Mouse (Mus musculus) forebrain, postnatal 0 days (tissue): ENCODE results near the gene Ctnnb1. TPM values are rescaled to one million over a fixed set of nuclear protein-coding genes. Genes with fewer than 3 reads are reported as not detected.

Source experiments
- ATAC-seq: fragments of 200-750 bp; cut with Nextera tagmentation; 2 replicates; pipeline ENCODE4 v1.8.0; 2017; ENCODE audit warnings: mild to moderate bottlenecking, moderate library complexity
- DNase-seq: peaks from one replicate; pipeline ENCODE4 v3.0.0-alpha.2; 2015
- H3K27ac ChIP-seq: fragments of 300-500 bp; sonication (generic); 2 replicates; pipeline ENCODE4 v1.5.1; 2014; ENCODE audit warnings: low read depth, mild to moderate bottlenecking, antibody characterized with exemption, low read length, moderate library complexity, mixed read lengths
- H3K27me3 ChIP-seq: fragments of 300-500 bp; sonication (generic); 2 replicates; pipeline ENCODE4 v1.6.1; 2014; ENCODE audit warnings: mild to moderate bottlenecking, low read length, mixed read lengths; ENCODE audit not compliant: insufficient read depth
- H3K36me3 ChIP-seq: fragments of 300-500 bp; sonication (generic); 2 replicates; pipeline ENCODE4 v1.6.1; 2014; ENCODE audit warnings: mild to moderate bottlenecking, moderate library complexity; ENCODE audit not compliant: insufficient read depth
- H3K4me1 ChIP-seq: fragments of 300-500 bp; sonication (generic); 2 replicates; pipeline ENCODE4 v1.6.1; 2014; ENCODE audit warnings: antibody characterized with exemption; ENCODE audit not compliant: insufficient read depth
- H3K4me2 ChIP-seq: fragments of 300-500 bp; sonication (generic); 2 replicates; pipeline ENCODE4 v1.6.1; 2014; ENCODE audit warnings: low read depth, mild to moderate bottlenecking, moderate library complexity
- H3K4me3 ChIP-seq: fragments of 300-500 bp; sonication (generic); 2 replicates; pipeline ENCODE4 v1.5.1; 2014; ENCODE audit warnings: low read depth, low read length, mixed read lengths
- H3K9ac ChIP-seq: fragments of 300-500 bp; sonication (generic); 2 replicates; pipeline ENCODE4 v1.6.1; 2014; ENCODE audit warnings: mild to moderate bottlenecking
- H3K9me3 ChIP-seq: fragments of 300-500 bp; sonication (generic); 2 replicates; pipeline ENCODE4 v1.6.1; 2016; ENCODE audit warnings: low read length
- CTCF ChIP-seq: sonication (generic); IDR thresholded peaks from 2 replicates; pipeline ENCODE4 v1.5.1; 2016; ENCODE audit warnings: antibody characterized with exemption, control low read depth, low read depth
- WGBS: fragments of 180-500 bp; shearing (Covaris S2); extraction: QIAGEN DNeasy Blood & Tissue Kit; methylation state at CpG from one replicate; pipeline ENCODE4 v1.1.7; 2014; 5-methylcytosine and 5-hydroxymethylcytosine counted together
- polyA plus RNA-seq: library from polyadenylated mRNA; unstranded; fragments of >200 nt; fragmentation: Nextera tagmentation; extraction: Ambion mirVana; gene quantifications from 2 replicates; pipeline ENCODE4 v1.2.1, GENCODE M21; 2015
- total RNA-seq: library from RNA; depleted of rRNA; stranded (reverse); fragments of >200 nt; gene quantifications from 2 replicates; pipeline ENCODE4 v1.2.3, GENCODE M21; 2014

Ctnnb1 gene
- total and polyA plus RNA-seq, 2 experiments from 2014 or later: 388 to 1,100 TPM

- H3K36me3 ChIP-seq: no peaks in the 10 kb centered on the region
- no peak for TF ChIP-seq CTCF
- H3K4me1 ChIP-seq: no peaks in the 10 kb centered on the region
- H3K4me2 ChIP-seq: no peak overlapping the region
- H3K27me3 ChIP-seq: no peaks in the 10 kb centered on the region
- 69% methylated on average over 1 of the region's 1 CpGs for WGBS
- H3K9me3 ChIP-seq: no peaks in the 10 kb centered on the region
- no peak overlapping the region for H3K4me3 ChIP-seq
- no peak for DNase-seq
- ATAC-seq: no peak
- no peak overlapping the region for H3K9ac ChIP-seq
- no peak overlapping the region for H3K27ac ChIP-seq
Observed at GRCm38 (mm10) chr9:120926126-120926525, 2.9 kb upstream of the Ctnnb1 start.

- no peak for ATAC-seq
- WGBS: 35% methylated on average over 9 of the region's 9 CpGs
- no peak for TF ChIP-seq CTCF
- H3K9me3 ChIP-seq: no peaks in the 10 kb centered on the region
- no peak overlapping the region for H3K9ac ChIP-seq
- no peaks in the 10 kb centered on the region for H3K27me3 ChIP-seq
- H3K27ac ChIP-seq: no peak overlapping the region
- H3K4me2 ChIP-seq: no peak overlapping the region
- H3K36me3 ChIP-seq: no peaks in the 10 kb centered on the region
- H3K4me1 ChIP-seq: no peaks in the 10 kb centered on the region
- no peak for DNase-seq
- no peak overlapping the region for H3K4me3 ChIP-seq
Observed at GRCm38 (mm10) chr9:120926939-120927606, 1.9 kb upstream of the Ctnnb1 start.

GRCm38 (mm10) chr9:120930021-120930420 is 1.0 kb downstream of the Ctnnb1 start:
- TF ChIP-seq CTCF: no peak
- Histone ChIP-seq H3K27me3 (no peaks in the 10 kb centered on the region), H3K27ac (peak overlapping the region; percentile 75), H3K36me3 (no peaks in the 10 kb centered on the region), H3K9me3 (no peaks in the 10 kb centered on the region), H3K9ac (no peak overlapping the region), H3K4me3 (peak overlapping the region; percentile 16), H3K4me1 (peaks cover 2% of the 10 kb centered on the region), H3K4me2 (peak overlapping the region; percentile 21)
- 88% methylated on average over 12 of the region's 12 CpGs for WGBS
- ATAC-seq: no peak
- peak; percentile 33 for DNase-seq

GRCm38 (mm10) chr9:120930811-120931210 is 1.8 kb downstream of the Ctnnb1 start:
- 33% methylated on average over 8 of the region's 8 CpGs for WGBS
- DNase-seq: no peak
- Histone ChIP-seq H3K4me1 (peaks cover 10% of the 10 kb centered on the region), H3K9ac (no peak overlapping the region), H3K27ac (peak overlapping the region; percentile 75), H3K9me3 (no peaks in the 10 kb centered on the region), H3K4me3 (no peak overlapping the region; the same call in 1 of the 2 replicates), H3K4me2 (0 out of 2 replicates have a peak overlapping the region, but pooled peaks have one; percentile 10), H3K27me3 (no peaks in the 10 kb centered on the region), H3K36me3 (no peaks in the 10 kb centered on the region)
- no peak for TF ChIP-seq CTCF
- ATAC-seq: no peak

- Histone ChIP-seq H3K4me2 (peak overlapping the region; percentile 43; the same call in 1 of the 2 replicates), H3K9me3 (no peaks in the 10 kb centered on the region), H3K36me3 (no peaks in the 10 kb centered on the region), H3K4me1 (peaks cover 25% of the 10 kb centered on the region), H3K27ac (0 out of 2 replicates have a peak overlapping the region, but pooled peaks have one; percentile 95), H3K4me3 (no peak overlapping the region), H3K9ac (no peak overlapping the region), H3K27me3 (no peaks in the 10 kb centered on the region)
- WGBS: 22% methylated on average over 6 of the region's 6 CpGs
- ATAC-seq: no peak
- no peak for TF ChIP-seq CTCF
- DNase-seq: no peak
Observed at GRCm38 (mm10) chr9:120932371-120932770, 3.4 kb downstream of the Ctnnb1 start.

GRCm38 (mm10) chr9:120932797-120933586 is 4.0 kb downstream of the Ctnnb1 start:
- Histone ChIP-seq H3K4me1 (peaks cover 30% of the 10 kb centered on the region), H3K27me3 (no peaks in the 10 kb centered on the region), H3K9ac (peak overlapping the region; percentile 86), H3K27ac (peak overlapping the region; percentile 95), H3K9me3 (no peaks in the 10 kb centered on the region), H3K4me2 (peak overlapping the region; percentile 87), H3K36me3 (no peaks in the 10 kb centered on the region), H3K4me3 (peak overlapping the region; percentile 90)
- peak; percentile 87 for ATAC-seq
- WGBS: 8% methylated on average over 52 of the region's 78 CpGs
- TF ChIP-seq CTCF: no peak
- DNase-seq: peak; percentile 99

- Histone ChIP-seq H3K9ac (peak overlapping the region; percentile 86), H3K4me2 (peak overlapping the region; percentile 87), H3K4me1 (peaks cover 30% of the 10 kb centered on the region), H3K36me3 (no peaks in the 10 kb centered on the region), H3K9me3 (no peaks in the 10 kb centered on the region), H3K27ac (peak overlapping the region; percentile 95), H3K27me3 (no peaks in the 10 kb centered on the region), H3K4me3 (peak overlapping the region; percentile 90)
- no peak for TF ChIP-seq CTCF
- DNase-seq: no peak
- under 1% methylated on average over 38 of the region's 58 CpGs for WGBS
- ATAC-seq: no peak
Observed at GRCm38 (mm10) chr9:120933587-120933885, 4.5 kb downstream of the Ctnnb1 start.
